Mouse (Mus musculus) gastrocnemius, postnatal 36 days (tissue): Measurements from ENCODE around the gene Parva. TPM values are rescaled to one million over a fixed set of nuclear protein-coding genes. Genes with fewer than 3 reads are reported as not detected.
A peak's percentile ranks its signal among the peaks of the same experiment; 100 is the strongest.

ENCODE experiments used
- DNase-seq, 2 experiments: peaks; one replicate each; pipeline ENCODE4 v3.0.0; 2022
- intact Hi-C: fragments of 180-260 bp; cut with DNase I; formaldehyde crosslinking; loops from one replicate; pipeline ENCODE4 v1.15.1; 2025
- total RNA-seq, 2 experiments: library from RNA; stranded (reverse); gene quantifications; 2 replicates each; pipeline ENCODE4 v1.2.3; 2021

The Parva gene
- total RNA-seq, 2 experiments from 2014 or later: 14.5 to 17.3 TPM

GRCm38 (mm10) chr7:112503448-112503847, 76.1 kb downstream of the Parva start:
- intact Hi-C loops: no loop called here
- DNase-seq: no peak

GRCm38 (mm10) chr7:112503917-112504316, 76.6 kb downstream of the Parva start:
- intact Hi-C loops: no loop called here
- no peak for DNase-seq

GRCm38 (mm10) chr7:112509107-112509506, 81.8 kb downstream of the Parva start:
- intact Hi-C loops: no loop called here
- no peak for DNase-seq

- intact Hi-C loops: no loop called here
- DNase-seq: no peak
These were observed 83.2 kb downstream of the Parva start for GRCm38 (mm10) chr7:112510336-112511048.

- intact Hi-C loops: no loop called here
These were observed 84.0 kb downstream of the Parva start for GRCm38 (mm10) chr7:112511309-112511708.

GRCm38 (mm10) chr7:112512257-112512656, 85.0 kb downstream of the Parva start:
- intact Hi-C loops: no loop called here
- DNase-seq: no peak

More at GRCm38 (mm10) chr7:112511309-112511708, 84.0 kb downstream of the Parva start:
- no peak for DNase-seq

- intact Hi-C loops: no loop called here
These were observed 85.6 kb downstream of the Parva start for GRCm38 (mm10) chr7:112512895-112513294.

GRCm38 (mm10) chr7:112514636-112515193, 87.4 kb downstream of the Parva start:
- no peak for DNase-seq
- intact Hi-C loops: no loop called here

More at GRCm38 (mm10) chr7:112512895-112513294, 85.6 kb downstream of the Parva start:
- DNase-seq: no peak

- intact Hi-C loops: no loop called here
- no peak for DNase-seq
These were observed 98.2 kb downstream of the Parva start for GRCm38 (mm10) chr7:112525465-112525864.

- DNase-seq: no peak
- intact Hi-C loops: no loop called here
These were observed 98.9 kb downstream of the Parva start for GRCm38 (mm10) chr7:112526226-112526625.

GRCm38 (mm10) chr7:112527230-112527629, 99.9 kb downstream of the Parva start:
- intact Hi-C loops: no loop called here
- DNase-seq: peak in 1 of 2 experiments; percentile 19

GRCm38 (mm10) chr7:112528059-112528458, 100.8 kb downstream of the Parva start:
- DNase-seq: no peak
- intact Hi-C loops: no loop called here

- no peak for DNase-seq
- intact Hi-C loops: no loop called here
These were observed 101.5 kb downstream of the Parva start for GRCm38 (mm10) chr7:112528582-112529360.

GRCm38 (mm10) chr7:112530924-112531323, 103.6 kb downstream of the Parva start:
- DNase-seq: no peak
- intact Hi-C loops: no loop called here

GRCm38 (mm10) chr7:112534148-112534547, 106.8 kb downstream of the Parva start:
- intact Hi-C loops: no loop called here
- DNase-seq: no peak

- DNase-seq: peak; percentile 61 to 78
- intact Hi-C loops: no loop called here
These were observed 108.2 kb downstream of the Parva start for GRCm38 (mm10) chr7:112535408-112535921.

GRCm38 (mm10) chr7:112549136-112549535, 121.8 kb downstream of the Parva start:
- no peak for DNase-seq
- intact Hi-C loops: no loop called here

GRCm38 (mm10) chr7:112561504-112561903, 134.2 kb downstream of the Parva start:
- DNase-seq: no peak
- intact Hi-C loops: loop anchor here (1.0 kb wide), 1 partner anchor 17 kb away; no protein-coding TSS in a partner anchor

GRCm38 (mm10) chr7:112567004-112567403, 139.7 kb downstream of the Parva start:
- no peak for DNase-seq
- intact Hi-C loops: no loop called here

GRCm38 (mm10) chr7:112568961-112569360, 141.7 kb downstream of the Parva start:
- intact Hi-C loops: no loop called here
- no peak for DNase-seq

- DNase-seq: no peak
- intact Hi-C loops: no loop called here
These were observed 154.3 kb downstream of the Parva start for GRCm38 (mm10) chr7:112581621-112582020.
